Mouse (Mus musculus): ENCODE results near the gene Ppp1r14b.

The Ppp1r14b gene

DNA sequence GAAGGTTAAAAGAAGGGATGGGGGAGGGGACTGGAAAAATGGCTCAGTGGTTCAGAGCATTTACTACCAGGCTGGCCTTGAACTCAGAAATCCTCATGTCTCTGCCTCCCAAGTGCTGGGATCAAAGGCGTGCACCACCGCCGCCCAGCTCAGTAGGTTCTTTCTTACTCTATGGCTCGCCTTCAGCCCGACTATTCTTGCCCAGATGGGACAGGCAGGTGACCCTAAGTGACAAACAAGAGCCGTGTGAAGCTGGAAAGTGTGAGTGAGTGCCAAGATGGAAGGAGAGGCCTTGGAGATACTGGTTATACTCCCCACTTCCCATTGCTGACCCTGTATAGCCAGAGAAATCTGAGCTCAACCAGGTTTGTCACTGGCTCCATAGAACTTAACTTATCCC, 31.1 kb upstream of the Ppp1r14b start:
- DNase-seq: no peak

DNA sequence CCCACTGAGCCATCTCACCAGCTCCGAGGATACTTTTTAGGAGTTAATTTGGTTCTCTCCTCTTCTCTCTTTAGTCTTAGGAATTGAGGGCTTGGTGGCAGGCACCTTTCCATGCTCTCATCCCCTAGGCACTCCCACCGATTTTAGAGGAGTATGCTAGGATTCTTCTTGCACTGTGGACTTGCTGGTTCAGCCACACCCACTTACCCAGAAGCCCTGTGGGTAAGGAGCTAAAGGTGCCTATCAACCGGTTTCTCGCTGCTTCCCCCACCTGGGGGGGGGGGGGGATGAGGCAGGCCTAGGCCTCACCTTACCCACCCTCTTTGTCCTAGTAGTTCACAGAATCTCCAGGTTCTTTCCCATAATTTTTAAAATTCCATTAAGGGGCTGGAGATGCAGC, 27.0 kb upstream of the Ppp1r14b start:
- no peak for DNase-seq

DNA sequence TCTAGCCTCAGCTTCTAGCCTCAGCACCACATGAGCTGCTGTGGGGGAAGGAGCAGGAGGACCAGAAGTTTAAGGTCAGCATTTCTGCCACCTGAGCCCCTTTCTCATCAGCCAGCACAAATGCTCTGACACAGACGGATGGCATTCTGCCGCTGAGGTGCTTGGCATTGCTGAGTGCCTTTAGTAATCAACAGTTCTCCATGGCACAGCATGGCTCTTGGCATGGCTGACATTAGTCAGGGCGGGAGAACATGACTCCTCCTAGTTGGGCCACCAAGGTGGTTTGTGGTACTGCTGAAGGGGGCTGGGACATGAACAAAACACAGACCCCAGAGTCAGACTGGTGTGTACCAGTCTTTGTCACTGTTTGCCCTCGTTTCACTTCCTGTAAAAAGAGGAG, 26.6 kb upstream of the Ppp1r14b start:
- DNase-seq: peak; percentile 69

DNA sequence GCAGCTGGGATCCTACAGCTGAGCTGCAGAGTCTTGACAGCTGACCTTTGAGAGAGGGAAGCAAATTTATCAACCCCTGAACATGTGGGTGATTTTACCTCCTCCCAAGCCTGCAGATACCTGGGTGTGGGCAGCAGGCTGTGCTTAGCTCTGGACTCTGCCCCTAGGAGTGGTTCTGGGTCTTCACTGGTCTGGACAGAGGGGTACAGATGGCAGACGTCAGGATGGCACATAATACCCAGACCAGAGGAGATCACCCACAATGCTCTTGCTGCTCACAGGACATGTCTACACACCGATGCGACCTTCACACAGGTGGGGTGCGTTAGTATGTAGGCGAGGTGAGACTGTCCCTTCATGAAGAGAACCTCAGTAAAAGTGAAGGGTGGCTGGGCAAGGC, 25.2 kb upstream of the Ppp1r14b start:
- no peak for DNase-seq

DNA sequence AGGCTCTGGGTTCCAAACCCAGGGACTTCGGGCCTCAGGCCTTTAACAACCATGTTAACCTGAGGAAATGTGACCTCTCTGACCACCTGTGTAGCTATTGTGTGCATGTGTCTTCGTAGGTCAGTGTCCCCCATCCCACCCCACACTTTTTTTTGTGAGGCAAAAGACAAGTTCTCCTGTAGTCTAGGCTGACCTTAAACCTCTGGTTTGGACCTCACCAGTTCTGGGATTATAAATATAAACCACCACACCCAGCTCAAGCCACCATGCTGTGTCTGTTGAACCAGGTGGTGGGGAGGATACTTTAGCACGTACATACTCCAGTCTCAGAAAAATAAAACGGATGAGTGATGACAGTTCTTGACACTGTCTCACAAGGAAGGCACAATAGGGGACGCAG, 24.8 kb upstream of the Ppp1r14b start:
- no peak for DNase-seq

DNA sequence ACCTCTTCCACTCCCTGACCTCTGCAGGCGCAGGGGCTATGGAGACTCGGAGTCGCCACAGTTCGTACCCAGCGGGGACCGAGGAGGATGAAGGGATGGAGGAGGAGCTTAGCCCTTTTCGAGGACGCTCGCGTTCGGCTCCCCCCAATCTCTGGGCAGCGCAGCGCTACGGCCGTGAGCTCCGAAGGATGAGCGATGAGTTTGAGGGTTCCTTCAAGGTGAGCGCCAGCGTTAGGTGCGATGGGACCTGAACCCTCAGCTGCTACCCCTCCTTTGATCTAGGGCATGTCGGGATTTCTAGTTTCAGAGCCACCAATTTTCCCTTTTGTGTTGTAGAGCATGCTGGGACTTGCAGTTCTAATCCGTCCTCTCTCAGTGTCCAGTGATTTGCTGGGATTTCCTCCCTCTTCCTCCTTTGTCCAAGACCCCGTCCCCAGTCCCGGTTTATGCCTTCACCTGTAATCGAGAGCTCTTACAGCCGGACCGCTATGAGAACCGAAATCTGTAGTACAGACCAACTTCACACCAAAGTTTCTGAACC, 24.1 kb upstream of the Ppp1r14b start:
- DNase-seq: peak; percentile 56

DNA sequence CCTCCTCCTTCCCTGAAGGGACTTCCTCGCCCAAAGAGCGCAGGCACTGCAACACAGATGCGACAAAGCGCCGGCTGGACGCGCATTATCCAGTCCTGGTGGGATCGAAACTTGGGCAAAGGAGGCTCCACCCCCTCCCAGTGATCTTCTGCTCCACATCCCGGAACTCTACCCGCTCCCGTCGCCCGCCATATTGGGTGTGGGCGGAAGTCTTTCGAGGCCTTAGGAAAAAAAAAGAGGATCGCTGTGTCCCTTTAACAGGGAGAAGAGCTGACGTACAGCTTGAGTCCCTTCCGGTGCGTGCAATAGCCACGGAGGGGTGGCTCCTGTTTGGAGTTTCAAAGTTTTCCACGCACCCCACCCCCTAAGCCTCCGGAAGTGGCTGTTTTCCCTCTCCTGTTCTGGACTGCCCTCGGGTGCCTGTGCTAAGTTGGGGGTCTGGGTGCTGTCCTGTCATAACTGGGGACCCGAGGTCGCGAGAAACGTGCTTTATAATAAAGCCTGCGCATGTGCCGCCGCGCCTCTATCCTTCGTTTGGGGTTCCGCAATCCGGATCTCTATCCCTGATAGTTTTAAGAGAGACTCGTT, 23.3 kb upstream of the Ppp1r14b start:
- peak; percentile 88 for DNase-seq

DNA sequence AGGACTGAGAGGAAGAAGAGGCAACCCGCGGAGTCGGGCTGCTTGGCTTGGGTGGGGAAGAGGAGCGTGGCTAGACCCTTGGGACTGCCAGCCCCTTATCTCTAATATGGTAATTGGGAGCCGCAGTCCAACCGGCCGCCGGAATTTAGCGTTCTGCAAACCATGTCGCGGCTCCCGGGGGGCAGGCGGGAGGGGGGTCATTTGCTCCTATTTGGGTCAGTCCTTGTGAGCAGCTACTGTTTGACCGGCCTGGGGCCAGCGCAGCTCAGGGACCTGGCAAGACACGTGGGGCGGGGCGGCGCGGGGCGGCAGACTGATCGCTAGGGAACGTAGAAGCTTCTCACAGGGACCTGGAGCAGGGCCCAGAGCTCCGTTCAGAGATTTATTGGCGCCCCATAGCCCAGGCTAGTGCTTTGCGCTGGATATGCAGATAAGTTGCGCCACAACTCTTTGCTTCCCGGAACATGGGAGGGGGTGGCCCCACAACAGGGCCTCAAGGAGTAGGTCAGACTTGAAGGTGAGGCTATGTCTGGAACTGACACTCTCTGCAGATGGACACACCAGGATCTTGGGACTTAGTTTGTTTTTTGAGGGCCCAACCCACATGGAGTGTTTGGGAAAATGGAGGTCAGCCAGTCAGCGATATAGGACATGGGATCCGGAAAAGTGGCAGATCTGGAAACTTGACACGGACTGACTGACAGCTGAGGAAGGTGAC, 22.6 kb upstream of the Ppp1r14b start:
- peak; percentile 79 for DNase-seq

DNA sequence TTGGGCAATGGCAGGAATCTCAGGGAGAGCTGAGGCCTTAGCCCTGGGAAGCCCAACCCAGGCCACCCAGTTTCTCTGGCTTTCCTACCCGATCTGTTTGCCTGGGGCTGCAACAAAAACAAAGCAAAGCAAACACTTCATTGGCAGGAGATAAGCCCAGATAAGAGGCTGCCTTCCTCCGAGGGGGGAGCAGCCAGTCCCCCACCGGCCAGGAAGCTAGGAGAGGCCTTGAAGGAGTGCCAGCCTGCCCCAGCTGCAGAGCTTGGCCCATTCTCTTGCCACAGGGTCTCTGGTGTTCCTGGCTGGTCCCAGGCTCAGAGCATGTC, 22.1 kb upstream of the Ppp1r14b start:
- no peak for DNase-seq

DNA sequence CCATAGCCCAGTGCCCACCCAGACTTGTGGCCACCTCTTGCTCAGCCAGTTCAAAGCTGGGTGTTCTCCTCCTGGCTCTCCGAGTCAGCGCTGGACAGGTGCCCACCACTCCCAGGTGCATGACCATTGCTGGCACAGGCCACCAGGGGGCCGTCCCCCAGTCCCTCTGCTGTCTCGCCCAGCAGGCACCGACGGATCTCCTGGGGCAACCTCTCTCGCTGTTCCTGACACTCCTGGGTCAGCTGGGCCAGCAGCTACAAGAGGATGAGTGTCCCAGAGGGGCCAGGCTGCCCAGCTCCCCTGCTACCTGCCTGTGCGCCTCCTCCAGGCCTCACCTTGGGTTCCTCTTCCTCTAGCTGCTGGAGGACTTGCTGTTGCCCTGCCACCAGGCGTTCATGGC, 20.7 kb upstream of the Ppp1r14b start:
- peak; percentile 60 for DNase-seq

DNA sequence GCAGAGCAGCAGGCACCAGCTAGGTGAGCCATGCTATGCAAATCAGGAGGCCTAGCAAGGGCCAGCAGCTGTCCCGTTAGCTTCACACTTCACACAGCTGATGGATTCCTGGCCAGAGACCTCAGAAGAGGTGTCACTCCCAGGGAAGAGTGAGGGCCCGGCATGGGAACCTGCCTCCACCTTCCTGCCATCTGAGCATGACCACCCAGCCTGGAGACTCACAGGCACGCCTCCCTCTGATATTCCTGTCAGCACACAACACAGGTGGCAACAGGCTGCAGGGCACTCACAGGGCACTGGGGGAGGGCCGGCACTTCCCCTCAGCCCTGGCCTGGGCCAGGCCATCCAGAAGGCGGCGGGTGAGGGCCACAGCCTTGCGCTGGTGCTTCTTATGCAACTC, 19.3 kb upstream of the Ppp1r14b start:
- DNase-seq: peak; percentile 23

DNA sequence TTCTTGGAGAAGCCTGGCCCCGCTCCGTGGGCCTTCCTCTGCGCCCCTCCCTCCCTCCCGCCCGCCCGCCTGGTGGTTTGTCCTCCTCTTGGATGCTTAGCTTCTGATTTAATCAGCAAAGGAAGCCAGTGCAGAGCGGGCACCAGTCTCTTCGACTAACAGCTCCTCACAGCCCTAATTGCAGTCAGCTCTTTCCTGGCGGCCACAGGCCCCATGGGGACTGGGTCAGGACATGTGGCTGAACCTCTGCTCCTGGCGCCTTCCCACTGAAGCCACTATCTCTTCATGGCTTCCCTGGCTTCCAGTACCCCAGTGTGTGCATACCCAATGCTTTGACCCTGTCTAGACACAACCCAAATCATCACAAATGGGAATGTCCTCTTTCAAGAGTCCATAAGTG, 18.3 kb upstream of the Ppp1r14b start:
- no peak for DNase-seq

DNA sequence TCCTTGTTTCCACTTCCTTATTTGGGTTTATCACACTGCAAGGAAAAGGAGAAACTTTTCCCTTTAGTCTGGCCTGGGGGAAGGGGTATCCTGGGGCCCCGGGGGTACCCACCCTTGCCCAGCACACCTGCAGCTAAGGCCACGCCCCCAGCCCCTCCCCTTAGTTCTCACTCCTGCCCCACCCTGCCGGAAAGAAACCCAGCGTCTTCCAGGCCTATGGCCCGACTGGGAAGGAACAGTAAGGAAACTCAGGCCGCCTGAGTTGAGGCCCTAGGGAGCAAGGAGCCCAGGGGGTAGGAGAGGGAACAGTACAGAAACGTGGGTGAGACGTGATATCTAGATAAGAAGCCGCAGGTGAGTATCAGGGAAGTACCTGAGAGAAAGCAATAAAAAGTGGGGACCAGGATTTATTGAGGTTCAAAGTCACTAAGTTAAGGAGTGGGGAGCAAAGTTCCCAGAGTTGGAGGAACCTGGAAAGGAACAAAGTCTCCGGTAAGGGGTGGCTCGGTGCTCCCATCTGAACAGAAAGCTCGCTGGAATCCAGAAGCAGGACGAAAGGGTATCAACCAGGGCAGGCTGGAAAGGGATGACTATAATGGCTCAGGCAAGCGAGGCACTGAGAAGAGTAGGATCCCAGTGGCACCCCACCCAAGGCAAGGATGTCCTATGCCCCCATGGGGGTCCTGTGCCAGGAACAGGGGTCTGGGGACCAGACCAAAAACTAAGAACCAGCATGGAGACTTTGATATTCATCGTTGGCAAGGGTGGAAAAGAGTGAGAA, 6.1 kb upstream of the Ppp1r14b start:
- no peak for DNase-seq

DNA sequence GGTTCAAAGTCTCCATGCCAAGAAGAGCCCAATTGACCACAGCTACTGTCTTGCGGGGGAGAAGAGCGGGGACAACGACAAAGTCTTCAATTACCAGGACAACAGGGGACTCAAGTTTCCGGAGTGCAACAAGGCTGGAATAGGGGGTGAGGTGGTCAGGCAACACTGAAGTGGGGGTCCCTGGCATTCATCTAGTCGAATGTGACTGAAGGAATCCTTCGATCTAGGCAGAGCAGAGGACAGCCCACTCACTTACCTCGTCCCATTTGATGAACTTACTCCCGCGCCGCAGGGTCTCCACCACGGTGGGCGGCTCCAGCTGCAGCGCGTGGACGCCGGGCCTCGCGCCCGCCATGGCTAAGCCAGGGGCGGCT, 5.5 kb upstream of the Ppp1r14b start:
- DNase-seq: no peak

DNA sequence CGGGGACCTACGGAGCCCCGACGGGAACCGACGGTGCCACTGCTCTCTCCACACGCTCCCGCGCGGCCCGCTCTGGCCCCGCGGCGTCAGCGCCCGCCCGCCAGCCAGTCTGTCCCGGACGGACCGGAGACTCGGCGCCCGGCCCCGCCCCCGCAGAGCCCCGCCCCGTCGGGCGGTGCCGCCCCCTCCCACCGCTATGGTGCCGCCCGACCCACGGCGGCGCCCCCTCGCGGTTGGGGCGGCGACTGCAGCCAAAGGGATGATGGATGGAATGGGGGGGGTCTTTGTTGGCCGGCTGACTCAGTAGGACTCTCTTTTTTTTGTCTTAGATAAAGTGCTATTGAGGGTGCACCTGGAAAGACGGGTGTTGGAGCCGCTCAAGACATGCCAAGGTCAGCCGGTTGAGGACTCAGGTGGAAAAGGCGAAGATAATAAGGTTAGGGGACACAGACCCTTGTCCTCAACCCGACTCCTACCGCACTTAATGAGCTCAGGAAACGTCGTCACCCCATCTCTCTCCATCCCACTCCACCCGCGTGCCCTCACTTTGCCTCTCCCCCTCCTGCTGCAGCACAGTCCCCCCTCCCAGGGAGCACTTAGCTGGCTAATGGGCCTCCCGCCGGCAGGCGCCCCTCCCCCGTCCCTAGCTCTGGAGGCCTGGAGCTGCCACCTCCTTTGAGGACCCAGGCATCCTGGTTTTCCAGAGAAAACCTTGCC, 4.9 kb upstream of the Ppp1r14b start:
- no peak for DNase-seq

DNA sequence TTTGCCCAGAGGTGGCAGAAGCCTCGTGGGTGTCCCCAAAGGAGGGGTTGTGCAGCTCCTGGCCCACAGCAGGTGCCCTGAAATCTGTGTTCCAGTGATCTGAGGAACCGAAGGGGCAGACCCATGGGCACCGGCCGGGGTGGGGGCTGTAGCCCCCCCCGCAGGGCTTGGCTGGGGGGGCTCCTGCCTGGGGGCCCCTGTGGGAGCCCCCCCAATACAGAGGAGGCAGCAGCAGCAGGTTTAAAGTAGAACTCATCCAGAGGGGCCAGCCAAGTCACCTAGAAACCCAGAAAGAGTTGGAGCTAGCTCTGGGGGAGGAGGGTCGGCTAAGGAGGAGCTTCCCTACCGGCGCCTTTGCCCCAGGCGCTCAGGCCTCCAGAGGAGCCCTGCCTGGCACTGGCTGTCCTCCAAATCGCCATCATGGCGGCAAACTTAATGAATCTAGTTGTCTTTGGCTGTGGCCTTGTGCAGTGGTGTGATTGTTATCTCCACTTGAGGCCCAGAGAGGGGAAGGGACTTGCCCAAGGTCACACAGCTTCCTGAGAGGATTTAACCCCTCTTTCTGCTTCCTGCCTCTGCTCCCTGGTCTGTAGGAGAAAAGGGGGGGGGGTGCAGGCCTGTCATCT, 4.2 kb upstream of the Ppp1r14b start:
- DNase-seq: no peak

DNA sequence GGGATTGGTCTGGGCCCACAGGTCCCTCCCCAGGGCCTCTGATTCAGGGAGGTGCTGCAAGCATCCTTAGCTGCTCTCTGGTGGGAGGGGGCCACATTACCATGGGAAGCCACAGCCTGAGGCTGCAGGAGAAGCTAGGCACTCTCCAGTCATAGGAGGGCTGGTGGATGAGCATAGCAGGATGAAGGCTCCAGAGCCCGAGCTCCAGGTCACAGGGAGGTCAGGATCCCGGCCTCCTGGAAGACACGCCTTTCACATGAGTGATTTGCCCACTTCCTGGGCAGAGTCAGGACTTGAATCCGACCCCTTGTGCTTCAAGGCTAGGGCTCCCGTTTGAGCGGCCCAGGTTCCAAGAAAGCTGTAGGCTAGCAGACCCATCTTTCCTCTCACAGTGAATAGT, 3.1 kb upstream of the Ppp1r14b start:
- DNase-seq: no peak

DNA sequence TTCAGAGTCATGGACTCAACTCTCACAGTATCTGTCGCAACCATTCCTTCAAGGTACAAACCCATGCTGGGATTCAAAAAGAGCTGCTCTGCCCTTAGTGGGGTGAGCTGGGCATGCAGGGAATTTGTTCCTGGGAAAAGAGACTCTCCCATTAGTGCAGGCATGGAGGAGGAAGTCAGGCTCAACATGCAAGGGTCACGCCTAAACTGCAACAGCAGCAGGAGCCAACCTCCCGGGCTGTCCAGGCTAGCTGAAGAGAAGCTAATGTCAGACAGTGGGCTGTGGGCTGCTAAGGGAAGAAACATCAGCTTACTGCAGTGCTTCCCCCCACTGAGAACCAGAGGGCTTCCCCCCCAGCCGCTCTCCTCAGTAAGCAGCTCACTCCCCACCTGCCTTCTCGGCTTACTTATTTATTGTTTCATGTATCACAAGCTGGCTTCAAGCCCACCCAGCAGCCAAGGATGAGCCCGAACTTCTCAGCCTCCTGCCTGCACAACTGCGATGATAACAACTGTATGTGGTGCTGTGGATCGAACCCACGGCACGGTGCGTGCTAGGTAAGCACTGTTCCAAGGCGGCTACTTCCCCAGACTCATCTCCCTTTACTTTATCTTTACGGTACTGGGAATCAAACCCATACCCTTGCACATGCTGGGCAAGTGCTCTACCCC, 2.4 kb upstream of the Ppp1r14b start:
- DNase-seq: no peak

DNA sequence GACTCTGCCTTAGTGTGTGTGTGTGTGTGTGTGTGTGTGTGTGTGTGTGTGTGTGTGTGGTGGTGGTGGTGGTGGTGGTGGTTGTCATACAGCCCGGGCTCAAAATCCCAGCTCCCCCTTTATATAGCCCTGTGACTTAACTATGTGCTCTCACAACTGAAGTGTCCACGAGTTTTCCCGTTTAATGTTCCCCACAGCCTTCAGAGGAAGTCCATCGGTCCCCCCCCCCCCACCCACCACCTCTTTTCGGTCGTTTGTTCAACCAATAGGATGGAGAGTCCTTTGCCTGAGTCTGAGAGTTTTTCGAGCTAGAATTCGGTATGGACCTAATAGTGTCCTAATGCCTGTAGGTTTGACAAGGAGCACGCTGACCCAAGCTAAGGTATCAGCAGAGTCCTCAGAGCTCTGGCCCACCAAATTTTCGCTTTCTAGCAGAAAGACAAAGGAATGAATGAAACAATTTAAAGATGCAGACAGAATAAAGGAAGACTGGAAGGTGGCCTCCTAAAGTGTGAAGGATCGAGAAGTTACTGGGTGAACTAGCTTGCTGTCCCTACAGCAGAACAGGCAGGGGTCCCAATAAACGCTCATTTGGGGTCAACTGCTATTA, 1.1 kb upstream of the Ppp1r14b start:
- DNase-seq: no peak

DNA sequence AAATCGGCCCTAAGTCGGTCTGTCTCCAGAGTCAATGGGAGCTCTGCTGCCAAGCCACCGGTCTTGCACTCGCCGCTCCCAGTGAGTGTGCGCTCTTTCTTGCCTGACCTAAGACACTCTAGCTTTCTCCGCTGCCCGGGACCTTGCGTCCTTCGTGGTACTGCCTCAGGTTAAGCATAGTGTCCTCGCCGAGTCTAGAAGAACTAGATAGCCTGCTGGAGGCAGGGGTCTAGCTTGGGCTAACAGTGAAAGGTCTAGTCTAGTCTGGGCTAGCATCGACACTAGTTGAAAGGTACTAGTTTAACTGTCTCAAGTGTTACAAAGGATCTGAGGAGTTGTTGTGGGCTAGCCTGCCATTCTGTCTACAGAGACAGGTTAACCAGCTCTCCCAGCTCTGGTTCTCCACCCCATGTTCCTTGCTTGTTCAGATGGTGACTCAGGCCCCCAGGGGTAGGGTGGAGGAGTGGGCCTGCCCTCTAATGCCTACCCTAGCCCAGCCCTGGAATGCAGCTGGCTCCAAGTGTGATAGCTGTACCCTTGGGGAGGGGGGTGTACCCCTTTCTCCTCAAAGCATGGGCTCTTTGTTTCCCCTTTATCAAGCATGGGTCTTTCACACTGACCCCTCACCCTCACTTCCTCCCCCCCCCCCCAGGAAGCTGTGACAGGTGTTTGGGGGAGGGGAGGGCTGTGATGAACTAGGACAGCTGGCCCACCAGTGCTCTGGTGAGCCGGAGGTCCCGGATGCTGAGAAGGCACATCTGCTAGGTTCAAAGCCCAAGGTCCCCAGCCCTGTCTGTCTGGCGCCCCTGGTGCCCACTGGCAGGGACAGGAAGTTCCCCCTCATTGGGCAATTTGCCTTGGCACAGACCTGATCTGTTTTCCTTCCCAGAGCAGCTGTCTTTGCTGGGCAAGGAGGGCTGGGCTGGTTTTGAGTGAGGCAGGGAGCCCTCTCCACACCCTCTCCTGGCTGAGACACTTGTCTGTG, 1.1 kb downstream of the Ppp1r14b start, which contains the start of gene Plcb3:
Plcb3 (minus strand) TSS at position 934 of the 985 bp plus-strand sequence.
- no peak for DNase-seq
